Mouse (Mus musculus): ENCODE measurements around the gene Serp2.

Serp2 gene

GRCm38 (mm10) chr14:76556852-76557208, at the start of gene Serp2:
Gene Serp2, minus strand, starts transcription at chr14:76556889.
- DNase-seq: no peak

DNA sequence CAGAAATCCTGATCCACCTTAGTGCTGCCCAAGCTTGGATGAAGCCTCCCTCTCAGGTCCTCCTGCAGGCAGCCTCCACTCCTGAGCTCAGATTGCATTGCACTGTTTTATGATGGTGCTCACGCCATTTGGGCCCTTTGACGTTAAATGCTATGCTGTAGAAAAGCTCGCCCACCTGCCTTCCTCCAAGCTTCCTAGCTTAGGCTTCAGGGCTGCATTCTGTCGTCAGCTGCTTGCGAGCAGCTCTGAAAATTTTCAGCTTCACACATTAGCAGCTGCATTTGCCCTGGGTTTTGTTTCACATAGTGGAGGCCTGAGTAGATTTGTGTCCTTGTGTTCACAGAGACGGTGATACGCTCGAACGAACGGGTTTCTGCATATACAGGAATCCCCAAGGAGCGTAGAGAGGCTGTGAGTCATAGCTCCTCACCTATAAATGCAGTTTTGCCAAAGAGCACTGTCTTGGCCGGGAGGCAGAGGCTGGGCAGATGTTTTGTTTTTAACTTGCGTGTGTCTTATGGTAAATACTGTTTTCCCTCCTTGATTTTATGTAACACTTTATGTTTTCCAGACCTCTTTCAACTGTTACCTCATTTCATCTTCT, 49.3 kb upstream of the Serp2 start:
- DNase-seq: no peak

- DNase-seq: no peak
Observed at GRCm38 (mm10) chr14:76604012-76604411, 47.3 kb upstream of the Serp2 start.

- DNase-seq: no peak
Observed at GRCm38 (mm10) chr14:76601654-76602053, 45.0 kb upstream of the Serp2 start.

GRCm38 (mm10) chr14:76600391-76600790, 43.7 kb upstream of the Serp2 start:
- no peak for DNase-seq

GRCm38 (mm10) chr14:76599706-76600105, 43.0 kb upstream of the Serp2 start:
- no peak for DNase-seq

DNA sequence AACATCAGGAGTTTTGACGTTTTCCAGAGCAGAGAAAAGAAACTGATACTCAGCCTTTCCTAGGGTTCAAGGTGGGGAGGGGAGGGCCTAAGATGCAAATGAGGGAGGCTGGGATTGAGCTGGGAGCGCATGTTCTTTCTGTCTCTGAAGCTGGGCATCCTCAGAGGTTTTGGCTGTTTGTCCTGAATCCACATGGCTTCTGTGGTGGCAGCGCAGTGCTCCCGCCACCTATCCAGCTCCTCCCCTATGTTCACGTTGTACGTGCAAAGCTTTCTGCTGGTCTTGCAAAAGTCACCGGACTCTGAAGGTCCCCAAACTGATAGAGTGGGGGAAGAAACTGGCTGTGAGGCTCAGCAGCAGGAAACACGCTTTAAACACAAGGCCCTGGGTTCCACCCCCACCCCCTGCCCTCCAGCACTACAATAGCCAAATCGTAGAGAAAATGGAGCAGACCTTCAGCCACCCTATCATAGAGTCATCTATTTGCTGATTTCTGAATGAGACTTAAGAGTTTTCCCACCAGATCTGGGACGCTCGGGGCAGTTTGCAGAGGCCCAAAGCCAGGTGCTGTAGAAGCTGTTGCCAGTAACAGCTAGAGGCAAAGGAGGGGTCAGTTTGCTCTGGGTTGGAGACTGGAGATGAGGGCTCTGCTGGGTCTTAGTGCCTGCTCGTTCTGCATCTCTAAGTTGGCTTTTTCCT, 42.0 kb upstream of the Serp2 start:
- DNase-seq: peak; percentile 52

DNA sequence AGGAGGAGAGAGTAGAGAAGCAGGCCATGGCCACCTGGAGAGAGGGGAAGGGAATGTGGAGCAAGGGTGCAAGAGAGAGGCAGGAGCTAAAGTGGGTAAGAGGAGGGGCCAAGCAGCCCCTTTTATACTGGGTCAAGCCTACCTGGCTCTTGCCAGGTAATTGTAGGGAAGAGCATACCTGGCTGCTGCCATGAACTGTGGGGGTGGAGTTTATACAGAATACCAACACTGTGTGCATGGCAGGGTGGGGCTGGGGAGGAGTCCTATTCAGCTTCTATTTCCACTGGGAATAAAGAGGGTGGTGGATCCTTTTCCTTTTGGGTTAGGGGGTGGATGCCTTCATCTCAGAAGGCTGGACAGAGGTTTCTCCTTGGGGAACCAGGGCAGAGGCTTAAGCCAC, 41.1 kb upstream of the Serp2 start:
- no peak for DNase-seq

DNA sequence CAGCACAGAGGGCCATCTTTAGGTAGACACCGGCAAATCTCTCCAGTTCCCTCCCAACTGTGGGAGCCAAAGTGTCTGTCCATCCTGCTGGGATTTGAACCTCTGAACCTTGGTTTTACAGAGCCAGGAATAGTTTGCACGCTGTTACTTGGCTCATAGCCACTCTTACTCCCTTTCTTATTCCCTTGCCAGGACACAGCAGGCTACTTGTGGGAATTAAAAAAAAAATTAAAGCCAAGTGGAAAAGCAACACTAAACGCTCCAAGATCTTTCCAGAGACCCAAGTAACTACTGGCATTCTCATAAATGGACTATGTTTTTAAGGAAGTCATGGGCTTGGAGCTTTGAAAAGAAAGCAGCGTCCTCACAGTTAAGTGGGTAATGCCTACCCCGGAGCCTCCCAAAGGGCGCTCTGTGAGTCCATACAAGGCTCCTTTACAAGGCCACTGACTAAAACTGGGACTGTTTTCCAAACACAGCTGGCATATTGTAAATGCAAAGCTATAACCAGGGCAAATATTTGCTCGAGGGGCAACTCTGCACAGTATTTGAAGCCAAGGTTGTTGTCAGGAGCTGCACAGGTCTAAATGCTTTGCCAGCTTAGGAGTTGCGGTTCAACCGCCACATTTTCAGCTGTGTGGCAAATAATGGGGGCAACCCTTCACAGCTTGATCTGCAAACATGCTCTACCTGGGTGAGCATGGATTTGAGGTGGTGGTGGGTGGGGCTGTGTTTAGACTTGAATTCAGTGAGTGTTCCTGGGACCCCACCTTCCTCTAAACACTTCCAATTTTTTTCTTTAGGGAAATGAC, 38.6 kb upstream of the Serp2 start:
- DNase-seq: no peak

- no peak for DNase-seq
Observed at GRCm38 (mm10) chr14:76594351-76594885, 37.7 kb upstream of the Serp2 start.

DNA sequence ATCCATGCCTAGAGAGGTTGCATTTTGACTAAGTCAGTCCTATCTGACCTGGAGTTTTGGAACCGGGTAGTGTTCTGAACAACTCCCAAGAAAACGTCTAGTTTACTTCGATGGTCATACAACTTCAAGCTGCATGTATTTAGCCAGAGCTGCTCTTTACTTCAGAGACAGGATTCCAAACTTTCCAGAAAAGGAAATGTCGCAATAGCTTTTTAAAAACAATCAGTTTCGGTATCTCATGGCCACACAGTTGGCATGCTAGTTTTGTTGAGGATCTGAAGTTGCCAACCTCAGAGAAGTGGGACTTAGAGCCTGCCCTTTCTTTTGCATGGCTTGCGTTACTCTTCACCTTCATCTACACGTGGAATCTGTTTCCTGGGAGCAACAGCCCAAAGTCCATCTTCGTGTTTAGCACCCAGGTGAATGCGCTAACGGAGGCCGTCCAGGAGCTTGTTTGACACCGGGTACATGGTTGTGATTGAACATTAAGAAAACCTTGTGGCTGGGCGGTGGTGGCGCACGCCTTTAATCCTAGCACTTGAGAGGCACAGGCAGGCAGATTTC, 37.0 kb upstream of the Serp2 start:
- DNase-seq: no peak

GRCm38 (mm10) chr14:76592721-76593120, 36.0 kb upstream of the Serp2 start:
- DNase-seq: no peak

- DNase-seq: no peak
Observed at GRCm38 (mm10) chr14:76592090-76592489, 35.4 kb upstream of the Serp2 start.

DNA sequence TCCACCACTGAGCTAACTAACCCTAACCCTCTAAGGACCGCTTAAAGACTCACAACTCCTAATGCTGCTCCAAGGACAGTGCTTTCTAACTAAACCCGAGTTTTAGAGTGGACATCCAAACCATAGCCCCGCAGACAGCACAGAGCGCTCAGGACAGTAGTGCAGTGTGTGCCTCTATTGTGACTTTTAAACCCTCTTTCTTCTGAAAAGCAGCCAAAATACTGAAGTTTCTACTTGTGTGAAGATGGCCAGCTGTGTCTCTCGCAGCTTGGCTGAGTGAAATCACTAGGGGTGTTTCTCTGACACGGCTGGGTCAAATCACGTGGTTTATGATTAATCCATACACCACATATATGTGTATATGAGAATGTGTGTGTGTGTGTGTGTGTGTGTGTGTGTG, 33.4 kb upstream of the Serp2 start:
- DNase-seq: no peak

- DNase-seq: no peak
Observed at GRCm38 (mm10) chr14:76589671-76590070, 33.0 kb upstream of the Serp2 start.

- no peak for DNase-seq
Observed at GRCm38 (mm10) chr14:76585831-76586405, 29.2 kb upstream of the Serp2 start.

GRCm38 (mm10) chr14:76583985-76584384, 27.3 kb upstream of the Serp2 start:
- DNase-seq: no peak

DNA sequence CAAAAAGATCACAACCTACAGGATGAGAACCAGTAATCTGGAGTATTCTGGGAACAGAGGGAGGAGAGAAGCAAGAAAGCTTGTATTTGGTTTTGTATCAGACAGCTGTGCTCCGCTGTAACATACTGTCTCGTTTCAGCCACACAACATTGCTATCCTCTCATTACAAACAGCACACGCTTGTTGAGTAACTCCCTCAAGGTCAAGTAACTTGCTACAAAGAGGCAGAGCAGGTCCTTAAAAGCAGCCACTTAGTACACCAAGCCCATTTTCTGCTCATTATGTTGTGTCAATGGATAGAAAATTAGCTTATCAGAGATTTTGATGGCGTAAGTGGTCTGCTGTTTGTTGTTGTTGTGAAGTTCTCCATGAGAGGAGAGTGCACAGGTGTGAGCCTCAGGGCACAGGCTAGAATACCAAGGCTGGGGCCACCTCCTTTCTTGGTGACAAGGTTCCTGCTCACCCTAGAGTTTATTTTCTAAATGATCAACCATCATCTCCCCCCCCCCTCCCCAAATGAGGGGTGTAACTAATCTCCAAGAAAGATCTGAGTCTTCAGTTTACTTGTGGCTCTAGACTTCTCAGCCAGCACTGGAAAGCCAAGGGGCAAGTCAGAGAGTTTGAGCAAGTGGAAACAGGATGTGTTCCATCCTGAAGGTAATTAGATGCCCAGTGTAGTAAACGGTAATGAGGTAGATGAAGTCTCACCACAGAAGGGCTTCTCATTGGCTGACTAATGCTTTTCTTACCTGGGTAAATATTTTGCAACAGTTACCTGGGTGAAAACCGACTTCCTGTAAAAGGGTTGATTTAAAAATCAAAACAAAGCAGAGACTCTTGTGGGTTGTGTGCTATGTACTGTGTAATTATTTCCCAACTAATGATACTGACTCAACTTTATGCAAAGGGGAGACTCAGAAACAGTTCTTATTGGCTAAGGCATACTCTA, 25.6 kb upstream of the Serp2 start:
- DNase-seq: no peak

- no peak for DNase-seq
Observed at GRCm38 (mm10) chr14:76579660-76580061, 23.0 kb upstream of the Serp2 start.

- DNase-seq: no peak
Observed at GRCm38 (mm10) chr14:76577840-76578239, 21.2 kb upstream of the Serp2 start.

GRCm38 (mm10) chr14:76570292-76570691, 13.6 kb upstream of the Serp2 start:
- DNase-seq: no peak

All from layer of hippocampus, adult 9-11 months (tissue).